9 mouse cellular contexts compared by ENCODE assay signal in genomic region chr5:35033068-35033467, GRCm38 (mm10). TPM values are rescaled to one million over a fixed set of nuclear protein-coding genes. Genes with fewer than 3 reads are reported as not detected.
DNase-seq lines count a peak whose midpoint lies in the region; TF ChIP-seq lines count a peak whose summit lies in the region.
"Had no signal": no experiment of that assay in that cellular context is flagged by ENCODE, and none has a peak within 500 bp of the region (broad histone marks: within the 10 kb centered on the region; RNA-seq: fewer than 3 reads in every experiment).

No protein-coding gene starts in this region.

- peak; percentile 26 for DNase-seq in kidney, adult 2 months
- no peak for DNase-seq in kidney, adult 8-10 months
- DNase-seq in R1 (ENCODE audit: low read depth, low spot score), result peak; percentile 15
- DNase-seq in induced T-regulatory cell, adult 2 months (ENCODE audit: low read depth), result peak; percentile 34
- DNase-seq in spleen, postnatal 10 days (ENCODE audit: low spot score in 2 of 2), result peak; percentile 46 to 80
- no peak for DNase-seq in adrenal gland, postnatal 10 days
- no peak for DNase-seq in ovary, postnatal 10 days (ENCODE audit: low spot score)
- DNase-seq in ovary, adult 18-20 months (ENCODE audit: low spot score), result no peak

- no peaks in the 10 kb centered on the region for H3K27me3 ChIP-seq in kidney, adult 2 months (replicated peaks; ENCODE audit: control insufficient read depth, insufficient read depth, low read length)
- H3K27me3 ChIP-seq: heart, embryonic 15.5 days had no signal

- 78% methylated on average over 5 of the region's 5 CpGs for whole genome bisulfite sequencing in kidney, adult 2 months

- no peak overlapping the region for H3K27ac ChIP-seq in kidney, adult 2 months (ENCODE audit: insufficient read depth, low read depth, low read length)
- H3K27ac ChIP-seq: heart, embryonic 15.5 days had no signal

- H3K4me1 ChIP-seq in kidney, adult 2 months (ENCODE audit: control insufficient read depth, insufficient read depth, low read length), result no peaks in the 10 kb centered on the region

- no peaks in the 10 kb centered on the region for H3K36me3 ChIP-seq in kidney, adult 2 months (ENCODE audit: control insufficient read depth, insufficient read depth, low read length)

- no peak overlapping the region for H3K4me3 ChIP-seq in kidney, adult 2 months (ENCODE audit: insufficient read depth, low read depth, low read length)
- H3K4me3 ChIP-seq: heart, embryonic 15.5 days had no signal

- no peak for TF ChIP-seq POLR2A in kidney, adult 2 months (IDR thresholded peaks at IDR 0.05; ENCODE audit: low read depth, low read length)

- TF ChIP-seq CTCF in kidney, adult 2 months (conservative IDR thresholded peaks at IDR 0.05; ENCODE audit: insufficient read depth, insufficient read length, low read depth, low read length), result peak; percentile 51

RNA-seq across cellular contexts. Expression of gene Hgfac, which starts 8.2 kb away (rescaled TPM):
- 46.8 and 66.0 TPM in 2 replicates for polyA plus RNA-seq in kidney, adult 2 months (2012; rRNA removed)
- 10 to 100 TPM; 41.3 to 90.3 TPM for total RNA-seq in adrenal gland, postnatal 10 days (2021)

RNA-seq across cellular contexts. Expression of gene Dok7, which starts 23.5 kb away (rescaled TPM):
- 1.5 and 1.6 TPM in 2 replicates for polyA plus RNA-seq in kidney, adult 2 months (2012; rRNA removed)
- 10 to 100 TPM in 1 of 2 experiments, 1 to 10 TPM in 1; 9.3 to 12.1 TPM for total RNA-seq in adrenal gland, postnatal 10 days (2021)

Comparison
In these comparisons a context has a peak if more than half of its experiments do, and no peak if none do; other contexts are left out.
1. DNase-seq: peak in kidney, adult 2 months (single experiment), R1 (single experiment), induced T-regulatory cell, adult 2 months (single experiment) and spleen, postnatal 10 days (2 of 2); none in kidney, adult 8-10 months (0 of 2), adrenal gland, postnatal 10 days (single experiment), ovary, postnatal 10 days (single experiment) and ovary, adult 18-20 months (single experiment).